Mouse (Mus musculus) embryonic facial prominence, embryonic 14.5 days (tissue): Measurements from ENCODE around the gene Syf2. TPM values are rescaled to one million over a fixed set of nuclear protein-coding genes. Genes with fewer than 3 reads are reported as not detected.

Source experiments
- ATAC-seq: fragments of 200-750 bp; cut with Nextera tagmentation; 2 replicates; pipeline ENCODE4 v1.8.0; 2017; ENCODE audit warnings: low read depth, moderate number of reproducible peaks, moderate TSS enrichment
- DNase-seq: peaks from one replicate; pipeline ENCODE4 v3.0.0-alpha.2; 2015; ENCODE audit warnings: low spot score
- H3K27ac ChIP-seq: fragments of 300-500 bp; sonication (generic); replicated peaks from 2 replicates; pipeline ENCODE4 v1.5.1; 2014; ENCODE audit warnings: low read depth, mild to moderate bottlenecking, low read length, moderate library complexity
- H3K27me3 ChIP-seq: fragments of 300-500 bp; sonication (generic); replicated peaks from 2 replicates; pipeline ENCODE4 v1.6.1; 2014; ENCODE audit warnings: low read length; ENCODE audit not compliant: control insufficient read depth, insufficient read depth
- H3K36me3 ChIP-seq: fragments of 300-500 bp; sonication (generic); 2 replicates; pipeline ENCODE4 v1.6.1; 2014; ENCODE audit warnings: low read length, mixed read lengths; ENCODE audit not compliant: control insufficient read depth, insufficient read depth
- H3K4me1 ChIP-seq: fragments of 300-500 bp; sonication (generic); 2 replicates; pipeline ENCODE4 v1.6.1; 2014; ENCODE audit warnings: antibody characterized with exemption, low read length; ENCODE audit not compliant: control insufficient read depth, insufficient read depth
- H3K4me2 ChIP-seq: fragments of 300-500 bp; sonication (generic); 2 replicates; pipeline ENCODE4 v1.6.1; 2014; ENCODE audit warnings: low read depth, mild to moderate bottlenecking, low read length, moderate library complexity, mixed read lengths
- H3K4me3 ChIP-seq: fragments of 300-500 bp; sonication (generic); 2 replicates; pipeline ENCODE4 v1.5.1; 2014; ENCODE audit warnings: low read depth, mild to moderate bottlenecking, low read length
- H3K9ac ChIP-seq: fragments of 300-500 bp; sonication (generic); 2 replicates; pipeline ENCODE4 v1.6.1; 2014; ENCODE audit warnings: low read depth, mild to moderate bottlenecking, low read length, moderate library complexity, mixed read lengths
- H3K9me3 ChIP-seq: fragments of 300-500 bp; sonication (generic); 2 replicates; pipeline ENCODE4 v1.6.1; 2016; ENCODE audit warnings: low read length; ENCODE audit not compliant: control insufficient read depth
- WGBS: fragments of 180-500 bp; shearing (Covaris S2); extraction: QIAGEN DNeasy Blood & Tissue Kit; methylation state at CpG from one replicate; pipeline ENCODE4 v1.1.7; 2014; 5-methylcytosine and 5-hydroxymethylcytosine counted together
- polyA plus RNA-seq: library from polyadenylated mRNA; unstranded; fragments of >200 nt; fragmentation: Nextera tagmentation; extraction: Ambion mirVana; gene quantifications from 2 replicates; pipeline ENCODE4 v1.2.1, GENCODE M21; 2014

Syf2 gene
- polyA plus RNA-seq, 1 experiment from 2014 or later = 59.7 TPM

- Histone ChIP-seq H3K9ac (no peak overlapping the region), H3K27me3 (no peaks in the 10 kb centered on the region), H3K36me3 (peaks cover 64% of the 10 kb centered on the region), H3K4me3 (no peak overlapping the region), H3K4me1 (peaks cover 8% of the 10 kb centered on the region), H3K4me2 (no peak overlapping the region), H3K9me3 (no peaks in the 10 kb centered on the region), H3K27ac (no peak overlapping the region)
- ATAC-seq = no peak
- WGBS = 85% methylated on average over 4 of the region's 4 CpGs
- no peak for DNase-seq
These were observed 1.2 kb upstream of the Syf2 start for GRCm38 (mm10) chr4:134929536-134929935.

GRCm38 (mm10) chr4:134930190-134930589 lies 508 bp upstream of the Syf2 start:
- H3K27me3 ChIP-seq = no peaks in the 10 kb centered on the region
- peaks cover 66% of the 10 kb centered on the region for H3K36me3 ChIP-seq
- H3K4me3 ChIP-seq = peak overlapping the region; percentile 90
- ATAC-seq (no peak), DNase-seq (no peak)
- H3K4me1 ChIP-seq = peaks cover 6% of the 10 kb centered on the region
- 28% methylated on average over 9 of the region's 9 CpGs for whole genome bisulfite sequencing
- H3K9ac ChIP-seq = 0 out of 2 replicates have a peak overlapping the region, but pooled peaks have one; percentile 41
- H3K9me3 ChIP-seq = no peaks in the 10 kb centered on the region
- H3K4me2 ChIP-seq = peak overlapping the region; percentile 69
- H3K27ac ChIP-seq = no peak overlapping the region; the same call in 1 of the 2 replicates

GRCm38 (mm10) chr4:134937240-134938176 lies 6.8 kb downstream of the Syf2 start:
- no peaks in the 10 kb centered on the region for H3K9me3 ChIP-seq
- no peaks in the 10 kb centered on the region for H3K4me1 ChIP-seq
- 61% methylated on average over 17 of the region's 17 CpGs for WGBS
- ATAC-seq (no peak), DNase-seq (no peak)
- peaks cover 49% of the 10 kb centered on the region for H3K36me3 ChIP-seq
- no peak overlapping the region for H3K9ac ChIP-seq
- no peak overlapping the region for H3K4me3 ChIP-seq
- no peak overlapping the region for H3K27ac ChIP-seq
- no peak overlapping the region for H3K4me2 ChIP-seq
- no peaks in the 10 kb centered on the region for H3K27me3 ChIP-seq

- H3K4me1 ChIP-seq = 0 out of 2 replicates have a peak, but pooled peaks cover 5% of the 10 kb centered on the region
- no peak for ATAC-seq
- H3K4me2 ChIP-seq = peak overlapping the region; percentile 34; the same call in 1 of the 2 replicates
- no peak overlapping the region for H3K27ac ChIP-seq
- H3K36me3 ChIP-seq = peaks cover 25% of the 10 kb centered on the region
- no peak for DNase-seq
- H3K9me3 ChIP-seq = no peaks in the 10 kb centered on the region
- H3K9ac ChIP-seq = no peak overlapping the region
- H3K27me3 ChIP-seq = peaks cover 13% of the 10 kb centered on the region; the same call in 1 of the 2 replicates
- WGBS = 56% methylated on average over 9 of the region's 9 CpGs
- H3K4me3 ChIP-seq = no peak overlapping the region
These were observed 9.2 kb downstream of the Syf2 start for GRCm38 (mm10) chr4:134939900-134940299.

GRCm38 (mm10) chr4:134943758-134944538 lies 13.2 kb downstream of the Syf2 start:
- H3K4me2 ChIP-seq = no peak overlapping the region
- no peaks in the 10 kb centered on the region for H3K36me3 ChIP-seq
- H3K27me3 ChIP-seq = peaks cover 15% of the 10 kb centered on the region; the same call in 1 of the 2 replicates
- peaks cover 9% of the 10 kb centered on the region; the same call in 1 of the 2 replicates for H3K4me1 ChIP-seq
- H3K4me3 ChIP-seq = no peak overlapping the region
- H3K9me3 ChIP-seq = no peaks in the 10 kb centered on the region
- DNase-seq = peak; percentile 82
- ATAC-seq = peak; percentile 59
- H3K9ac ChIP-seq = peak overlapping the region; percentile 0; the same call in 1 of the 2 replicates
- no peak overlapping the region for H3K27ac ChIP-seq
- 33% methylated on average over 26 of the region's 27 CpGs for WGBS

GRCm38 (mm10) chr4:134946024-134946744 lies 15.5 kb downstream of the Syf2 start:
- H3K27ac ChIP-seq = no peak overlapping the region
- H3K9ac ChIP-seq = no peak overlapping the region
- H3K4me3 ChIP-seq = no peak overlapping the region
- H3K27me3 ChIP-seq = peaks cover 15% of the 10 kb centered on the region; the same call in 1 of the 2 replicates
- peak overlapping the region; percentile 46 for H3K4me2 ChIP-seq
- ATAC-seq (peak; percentile 47), DNase-seq (peak; percentile 89)
- no peaks in the 10 kb centered on the region for H3K9me3 ChIP-seq
- H3K36me3 ChIP-seq = no peaks in the 10 kb centered on the region
- 11% methylated on average over 17 of the region's 17 CpGs for WGBS
- peaks cover 17% of the 10 kb centered on the region for H3K4me1 ChIP-seq

- H3K4me2 ChIP-seq = no peak overlapping the region
- no peak overlapping the region; the same call in 1 of the 2 replicates for H3K27ac ChIP-seq
- H3K9me3 ChIP-seq = no peaks in the 10 kb centered on the region
- no peak overlapping the region for H3K9ac ChIP-seq
- no peaks in the 10 kb centered on the region for H3K36me3 ChIP-seq
- ATAC-seq = peak; percentile 90
- peaks cover 12% of the 10 kb centered on the region for H3K4me1 ChIP-seq
- no peaks in the 10 kb centered on the region for H3K27me3 ChIP-seq
- 12% methylated on average over 11 of the region's 11 CpGs for WGBS
- peak; percentile 91 for DNase-seq
- no peak overlapping the region for H3K4me3 ChIP-seq
These were observed 19.9 kb downstream of the Syf2 start for GRCm38 (mm10) chr4:134950518-134951091.
